Mouse (Mus musculus): ENCODE data around the gene Nckap5. TPM values are rescaled to one million over a fixed set of nuclear protein-coding genes. Genes with fewer than 3 reads are reported as not detected.

Nckap5 gene
- polyA plus RNA-seq, 1 experiment: not detected

GRCm38 (mm10) chr1:126535527-126535926 lies 295.1 kb downstream of the Nckap5 start:
- H3K4me3 ChIP-seq (ENCODE audit: insufficient read depth, low read depth, low read length): no peak overlapping the region
- WGBS: 80% methylated on average over 1 of the region's 1 CpGs
- no peak overlapping the region for H3K27ac ChIP-seq (ENCODE audit: insufficient read depth, low read depth, low read length)
- H3K4me1 ChIP-seq (ENCODE audit: control insufficient read depth, insufficient read depth, low read length): no peaks in the 10 kb centered on the region
- TF ChIP-seq CTCF (IDR thresholded peaks at IDR 0.05; ENCODE audit: insufficient read depth, low read depth, low read length) (no peak), POLR2A (IDR thresholded peaks at IDR 0.05; ENCODE audit: insufficient read depth, low read depth, low read length) (no peak)

GRCm38 (mm10) chr1:126534046-126534445 lies 296.6 kb downstream of the Nckap5 start:
- 78% methylated on average over 2 of the region's 2 CpGs for WGBS
- Histone ChIP-seq H3K4me3 (ENCODE audit: insufficient read depth, low read depth, low read length) (no peak overlapping the region), H3K27ac (ENCODE audit: insufficient read depth, low read depth, low read length) (no peak overlapping the region), H3K4me1 (ENCODE audit: control insufficient read depth, insufficient read depth, low read length) (no peaks in the 10 kb centered on the region)
- TF ChIP-seq CTCF (IDR thresholded peaks at IDR 0.05; ENCODE audit: insufficient read depth, low read depth, low read length): no peak
- no peak for TF ChIP-seq POLR2A (IDR thresholded peaks at IDR 0.05; ENCODE audit: insufficient read depth, low read depth, low read length)

- no peak overlapping the region for H3K27ac ChIP-seq (ENCODE audit: insufficient read depth, low read depth, low read length)
- WGBS: 92% methylated on average over 7 of the region's 7 CpGs
- TF ChIP-seq CTCF (IDR thresholded peaks at IDR 0.05; ENCODE audit: insufficient read depth, low read depth, low read length) (no peak), POLR2A (IDR thresholded peaks at IDR 0.05; ENCODE audit: insufficient read depth, low read depth, low read length) (no peak)
- H3K4me3 ChIP-seq (ENCODE audit: insufficient read depth, low read depth, low read length): no peak overlapping the region
- no peaks in the 10 kb centered on the region for H3K4me1 ChIP-seq (ENCODE audit: control insufficient read depth, insufficient read depth, low read length)
Observed at GRCm38 (mm10) chr1:126528043-126528598, 302.5 kb downstream of the Nckap5 start.

GRCm38 (mm10) chr1:126518067-126518466 lies 312.5 kb downstream of the Nckap5 start:
- Histone ChIP-seq H3K27ac (ENCODE audit: insufficient read depth, low read depth, low read length) (no peak overlapping the region), H3K4me3 (ENCODE audit: insufficient read depth, low read depth, low read length) (no peak overlapping the region), H3K4me1 (ENCODE audit: control insufficient read depth, insufficient read depth, low read length) (no peaks in the 10 kb centered on the region)
- WGBS: 90% methylated on average over 3 of the region's 3 CpGs
- TF ChIP-seq CTCF (IDR thresholded peaks at IDR 0.05; ENCODE audit: insufficient read depth, low read depth, low read length): no peak
- no peak for TF ChIP-seq POLR2A (IDR thresholded peaks at IDR 0.05; ENCODE audit: insufficient read depth, low read depth, low read length)

- H3K4me3 ChIP-seq (ENCODE audit: insufficient read depth, low read depth, low read length): no peak overlapping the region
- TF ChIP-seq POLR2A (IDR thresholded peaks at IDR 0.05; ENCODE audit: insufficient read depth, low read depth, low read length) (no peak), CTCF (IDR thresholded peaks at IDR 0.05; ENCODE audit: insufficient read depth, low read depth, low read length) (no peak)
- 100% methylated on average over 1 of the region's 1 CpGs for WGBS
- H3K27ac ChIP-seq (ENCODE audit: insufficient read depth, low read depth, low read length): no peak overlapping the region
- no peaks in the 10 kb centered on the region for H3K4me1 ChIP-seq (ENCODE audit: control insufficient read depth, insufficient read depth, low read length)
Observed at GRCm38 (mm10) chr1:126517427-126517826, 313.2 kb downstream of the Nckap5 start.

- TF ChIP-seq CTCF (IDR thresholded peaks at IDR 0.05; ENCODE audit: insufficient read depth, low read depth, low read length): no peak
- WGBS: 78% methylated on average over 3 of the region's 3 CpGs
- Histone ChIP-seq H3K4me3 (ENCODE audit: insufficient read depth, low read depth, low read length) (no peak overlapping the region), H3K4me1 (ENCODE audit: control insufficient read depth, insufficient read depth, low read length) (no peaks in the 10 kb centered on the region), H3K27ac (ENCODE audit: insufficient read depth, low read depth, low read length) (no peak overlapping the region)
Observed at GRCm38 (mm10) chr1:126515054-126515756, 315.4 kb downstream of the Nckap5 start.

- Histone ChIP-seq H3K4me3 (ENCODE audit: insufficient read depth, low read depth, low read length) (no peak overlapping the region), H3K27ac (ENCODE audit: insufficient read depth, low read depth, low read length) (no peak overlapping the region), H3K4me1 (ENCODE audit: control insufficient read depth, insufficient read depth, low read length) (no peaks in the 10 kb centered on the region)
- 86% methylated on average over 5 of the region's 5 CpGs for WGBS
- TF ChIP-seq CTCF (IDR thresholded peaks at IDR 0.05; ENCODE audit: insufficient read depth, low read depth, low read length) (no peak), POLR2A (IDR thresholded peaks at IDR 0.05; ENCODE audit: insufficient read depth, low read depth, low read length) (no peak)
Observed at GRCm38 (mm10) chr1:126511835-126512445, 318.7 kb downstream of the Nckap5 start.

- H3K4me1 ChIP-seq (ENCODE audit: control insufficient read depth, insufficient read depth, low read length): no peaks in the 10 kb centered on the region
- 90% methylated on average over 4 of the region's 4 CpGs for WGBS
- H3K27ac ChIP-seq (ENCODE audit: insufficient read depth, low read depth, low read length): no peak overlapping the region
- TF ChIP-seq CTCF (IDR thresholded peaks at IDR 0.05; ENCODE audit: insufficient read depth, low read depth, low read length) (no peak), POLR2A (IDR thresholded peaks at IDR 0.05; ENCODE audit: insufficient read depth, low read depth, low read length) (no peak)
- no peak overlapping the region for H3K4me3 ChIP-seq (ENCODE audit: insufficient read depth, low read depth, low read length)
Observed at GRCm38 (mm10) chr1:126504717-126505116, 325.9 kb downstream of the Nckap5 start.

- H3K27ac ChIP-seq (ENCODE audit: insufficient read depth, low read depth, low read length): no peak overlapping the region
- H3K4me1 ChIP-seq (ENCODE audit: control insufficient read depth, insufficient read depth, low read length): no peaks in the 10 kb centered on the region
- 68% methylated on average over 2 of the region's 2 CpGs for WGBS
- TF ChIP-seq CTCF (IDR thresholded peaks at IDR 0.05; ENCODE audit: insufficient read depth, low read depth, low read length) (no peak), POLR2A (IDR thresholded peaks at IDR 0.05; ENCODE audit: insufficient read depth, low read depth, low read length) (no peak)
- H3K4me3 ChIP-seq (ENCODE audit: insufficient read depth, low read depth, low read length): no peak overlapping the region
Observed at GRCm38 (mm10) chr1:126502741-126503140, 327.9 kb downstream of the Nckap5 start.
